Mouse (Mus musculus) urinary bladder, postnatal 14 days (tissue): ENCODE measurements around the gene Fars2.
"Not testable (repeated sequence)": the region's sequence is repeated elsewhere in the genome, so short reads cannot be mapped to it uniquely, and the experiment has no call there.

Experiments
- DNase-seq: peaks from one replicate; pipeline ENCODE4 v3.0.0; 2021; ENCODE audit warnings: low spot score

Gene Fars2

GRCm38 (mm10) chr13:36466076-36466475, 348.9 kb downstream of the Fars2 start:
- not testable (repeated sequence) for DNase-seq

- no peak for DNase-seq
Measured at GRCm38 (mm10) chr13:36466515-36466921, 349.3 kb downstream of the Fars2 start.

- no peak for DNase-seq
Measured at GRCm38 (mm10) chr13:36467849-36468248, 350.6 kb downstream of the Fars2 start.

GRCm38 (mm10) chr13:36468963-36469362, 351.8 kb downstream of the Fars2 start:
- no peak for DNase-seq

GRCm38 (mm10) chr13:36469412-36470125, 352.4 kb downstream of the Fars2 start:
- no peak for DNase-seq

GRCm38 (mm10) chr13:36477648-36478047, 360.4 kb downstream of the Fars2 start:
- DNase-seq: no peak

- DNase-seq: no peak
Measured at GRCm38 (mm10) chr13:36478243-36478642, 361.0 kb downstream of the Fars2 start.

- DNase-seq: no peak
Measured at GRCm38 (mm10) chr13:36480101-36480500, 362.9 kb downstream of the Fars2 start.

GRCm38 (mm10) chr13:36484391-36484790, 367.2 kb downstream of the Fars2 start:
- no peak for DNase-seq

GRCm38 (mm10) chr13:36486756-36487155, 369.5 kb downstream of the Fars2 start:
- no peak for DNase-seq

- DNase-seq: no peak
Measured at GRCm38 (mm10) chr13:36489365-36489764, 372.2 kb downstream of the Fars2 start.

- DNase-seq: no peak
Measured at GRCm38 (mm10) chr13:36490612-36491011, 373.4 kb downstream of the Fars2 start.

- DNase-seq: no peak
Measured at GRCm38 (mm10) chr13:36492397-36492796, 375.2 kb downstream of the Fars2 start.

- DNase-seq: no peak
Measured at GRCm38 (mm10) chr13:36493294-36493693, 376.1 kb downstream of the Fars2 start.

- no peak for DNase-seq
Measured at GRCm38 (mm10) chr13:36493762-36494161, 376.6 kb downstream of the Fars2 start.

GRCm38 (mm10) chr13:36495980-36496379, 378.8 kb downstream of the Fars2 start:
- DNase-seq: no peak

GRCm38 (mm10) chr13:36497346-36497745, 380.1 kb downstream of the Fars2 start:
- peak; percentile 71 for DNase-seq

- DNase-seq: no peak
Measured at GRCm38 (mm10) chr13:36500370-36500905, 383.2 kb downstream of the Fars2 start.

- DNase-seq: no peak
Measured at GRCm38 (mm10) chr13:36503551-36503950, 386.3 kb downstream of the Fars2 start.

- no peak for DNase-seq
Measured at GRCm38 (mm10) chr13:36503991-36504390, 386.8 kb downstream of the Fars2 start.

- no peak for DNase-seq
Measured at GRCm38 (mm10) chr13:36505730-36506129, 388.5 kb downstream of the Fars2 start.

- peak; percentile 12 for DNase-seq
Measured at GRCm38 (mm10) chr13:36506315-36506714, 389.1 kb downstream of the Fars2 start.

GRCm38 (mm10) chr13:36510161-36510560, 392.9 kb downstream of the Fars2 start:
- no peak for DNase-seq

GRCm38 (mm10) chr13:36513126-36513525, 395.9 kb downstream of the Fars2 start:
- no peak for DNase-seq
